Mouse (Mus musculus) kidney, adult 2 months (tissue): ENCODE data around the gene Dnase1. TPM values are rescaled to one million over a fixed set of nuclear protein-coding genes. Genes with fewer than 3 reads are reported as not detected.

Experiments used
- DNase-seq: peaks from one replicate; pipeline ENCODE4 v3.0.0; 2021
- H3K27ac ChIP-seq: fragments of 200-500 bp; 2 replicates; pipeline ENCODE4 v1.5.1; 2012; ENCODE audit warnings: low read depth, low read length, control low read depth, inconsistent platforms; ENCODE audit not compliant: insufficient read depth
- H3K27me3 ChIP-seq: fragments of 200-500 bp; replicated peaks from 2 replicates; pipeline ENCODE4 v1.6.1; 2012; ENCODE audit warnings: mild to moderate bottlenecking, moderate library complexity, low read length, inconsistent platforms; ENCODE audit not compliant: control insufficient read depth, insufficient read depth
- H3K36me3 ChIP-seq: fragments of 200-500 bp; 2 replicates; pipeline ENCODE4 v1.6.1; 2012; ENCODE audit warnings: mild to moderate bottlenecking, moderate library complexity, low read length, inconsistent platforms; ENCODE audit not compliant: control insufficient read depth, insufficient read depth
- H3K4me1 ChIP-seq: fragments of 200-500 bp; 2 replicates; pipeline ENCODE4 v1.6.1; 2011; ENCODE audit warnings: low read length; ENCODE audit not compliant: control insufficient read depth, insufficient read depth
- H3K4me3 ChIP-seq: fragments of 200-500 bp; 2 replicates; pipeline ENCODE4 v1.5.1; 2011; ENCODE audit warnings: mild to moderate bottlenecking, low read depth, low read length, control low read depth; ENCODE audit not compliant: insufficient read depth
- CTCF ChIP-seq: fragments of 200-500 bp; conservative IDR thresholded peaks from 2 replicates; pipeline ENCODE4 v1.5.1; 2011; ENCODE audit warnings: low read depth, mild to moderate bottlenecking, control low read depth, low read length, moderate library complexity, mixed read lengths; ENCODE audit not compliant: insufficient read depth, insufficient read length
- POLR2A ChIP-seq: fragments of 200-500 bp; IDR thresholded peaks from one replicate; pipeline ENCODE4 v1.6.1; 2011; ENCODE audit warnings: low read depth, low read length, control low read depth
- WGBS: fragments of 180-500 bp; shearing (Covaris S2); methylation state at CpG from one replicate; pipeline ENCODE4 v1.1.7; 2018; 5-methylcytosine and 5-hydroxymethylcytosine counted together
- polyA plus RNA-seq: library from polyadenylated mRNA; depleted of rRNA; stranded (reverse); fragments of >200 nt; gene quantifications from 2 replicates; pipeline ENCODE4 v1.2.3, GENCODE M21; 2012

Gene Dnase1
- polyA plus RNA-seq, 1 experiment, result 2,440 TPM

DNA sequence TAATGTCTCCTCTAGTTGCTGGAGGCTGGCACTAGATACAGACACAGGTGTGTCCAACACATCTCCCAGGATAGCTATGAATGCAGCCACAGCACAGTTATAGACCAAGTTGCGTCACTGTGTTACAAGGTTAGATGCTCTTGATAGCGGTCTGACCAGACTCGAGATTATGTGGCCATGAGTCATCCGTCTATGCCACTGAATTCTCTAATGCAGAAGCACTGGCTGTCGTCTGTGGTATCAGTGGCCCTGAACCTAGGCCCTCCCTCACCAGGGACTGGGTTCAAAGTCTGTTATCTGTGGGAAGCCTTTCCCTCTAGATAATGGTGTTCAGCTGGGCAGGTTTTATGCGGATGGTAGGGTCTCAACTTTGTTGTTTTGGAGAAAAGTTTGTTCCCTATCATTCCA is 4.4 kb upstream of the Dnase1 start:
- H3K4me1 ChIP-seq, result peaks cover 50% of the 10 kb centered on the region
- DNase-seq, result no peak
- WGBS, result 75% methylated on average over 6 of the region's 6 CpGs
- H3K27me3 ChIP-seq, result no peaks in the 10 kb centered on the region
- H3K4me3 ChIP-seq, result no peak overlapping the region
- TF ChIP-seq POLR2A, result no peak
- TF ChIP-seq CTCF, result no peak
- peak overlapping the region; percentile 86 for H3K27ac ChIP-seq
- no peaks in the 10 kb centered on the region for H3K36me3 ChIP-seq

GRCm38 (mm10) chr16:4033971-4034370 is 2.8 kb upstream of the Dnase1 start:
- no peak overlapping the region for H3K4me3 ChIP-seq
- DNase-seq, result no peak
- H3K27ac ChIP-seq, result peak overlapping the region; percentile 43
- no peaks in the 10 kb centered on the region for H3K27me3 ChIP-seq
- H3K36me3 ChIP-seq, result peaks cover 4% of the 10 kb centered on the region; the same call in 1 of the 2 replicates
- peaks cover 42% of the 10 kb centered on the region for H3K4me1 ChIP-seq
- 49% methylated on average over 5 of the region's 5 CpGs for WGBS
- TF ChIP-seq POLR2A (no peak), CTCF (no peak)

DNA sequence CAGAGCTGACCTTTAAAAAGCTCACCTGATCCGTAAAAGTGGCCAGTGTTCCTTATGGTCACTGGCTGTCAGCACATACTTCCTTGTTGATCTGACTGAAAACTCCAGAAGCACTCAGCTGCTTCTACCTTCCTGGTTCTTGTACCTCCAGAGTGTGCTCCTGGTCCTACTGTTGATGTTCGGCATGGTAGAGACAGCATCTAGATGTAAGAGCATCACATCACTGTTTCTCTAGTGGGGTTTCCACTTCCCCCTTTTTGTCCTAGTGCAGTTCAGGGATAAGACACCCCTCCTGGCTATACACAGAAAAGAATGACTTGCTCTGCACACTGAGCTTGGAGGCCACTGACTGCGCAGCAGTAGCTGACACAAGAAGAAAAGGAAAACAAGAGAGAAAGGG is 2.3 kb upstream of the Dnase1 start:
- Histone ChIP-seq H3K27me3 (no peaks in the 10 kb centered on the region), H3K4me3 (no peak overlapping the region), H3K4me1 (peaks cover 40% of the 10 kb centered on the region), H3K36me3 (peaks cover 4% of the 10 kb centered on the region; the same call in 1 of the 2 replicates), H3K27ac (peak overlapping the region; percentile 43)
- TF ChIP-seq POLR2A (no peak), CTCF (no peak)
- no peak for DNase-seq
- 73% methylated on average over 3 of the region's 3 CpGs for WGBS

DNA sequence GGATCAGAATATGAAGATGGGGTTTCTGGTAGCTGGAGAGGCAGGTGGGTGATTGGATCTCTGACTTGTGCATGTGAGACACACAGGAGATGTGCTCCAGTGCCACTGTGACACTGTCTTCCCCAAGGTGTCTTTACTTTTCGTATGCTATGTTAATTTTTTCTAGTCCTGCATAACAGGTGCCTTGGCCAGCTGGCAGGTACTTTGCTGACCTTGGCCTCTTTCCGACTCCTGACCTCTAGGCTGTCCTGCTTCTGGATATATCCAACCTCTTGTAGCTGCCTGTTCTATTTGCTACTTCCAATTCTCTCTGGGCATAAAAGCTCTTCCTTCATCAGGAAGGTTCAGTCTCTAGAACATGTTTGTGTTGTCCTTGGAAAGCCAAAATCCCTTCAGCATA is 1.2 kb upstream of the Dnase1 start:
- DNase-seq, result peak; percentile 84
- Histone ChIP-seq H3K4me1 (peaks cover 29% of the 10 kb centered on the region), H3K36me3 (peaks cover 4% of the 10 kb centered on the region; the same call in 1 of the 2 replicates), H3K27ac (peak overlapping the region; percentile 90), H3K27me3 (no peaks in the 10 kb centered on the region), H3K4me3 (no peak overlapping the region)
- 22% methylated on average over 2 of the region's 2 CpGs for WGBS
- TF ChIP-seq POLR2A, result no peak
- TF ChIP-seq CTCF, result no peak

DNA sequence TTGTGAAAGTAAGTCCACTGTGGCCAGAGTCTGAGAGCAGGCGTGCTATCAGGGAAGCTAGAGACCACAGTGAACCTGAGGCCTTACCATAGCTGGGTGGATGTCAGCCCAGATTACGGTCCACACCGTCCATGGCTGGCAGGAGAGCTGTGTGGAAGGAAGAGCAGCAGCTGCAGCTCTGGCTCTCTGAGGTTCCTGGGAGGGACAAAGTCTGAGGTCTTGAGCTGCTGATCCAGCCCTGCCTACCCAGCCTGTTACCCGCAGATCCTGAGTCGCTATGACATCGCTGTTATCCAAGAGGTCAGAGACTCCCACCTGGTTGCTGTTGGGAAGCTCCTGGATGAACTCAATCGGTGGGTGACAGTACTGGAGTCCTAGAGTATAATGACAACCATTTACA is 948 bp downstream of the Dnase1 start:
- TF ChIP-seq POLR2A (peak; percentile 64), CTCF (no peak)
- peak overlapping the region; percentile 90 for H3K27ac ChIP-seq
- 65% methylated on average over 7 of the region's 7 CpGs for whole genome bisulfite sequencing
- peaks cover 4% of the 10 kb centered on the region; the same call in 1 of the 2 replicates for H3K36me3 ChIP-seq
- H3K27me3 ChIP-seq, result no peaks in the 10 kb centered on the region
- peak overlapping the region; percentile 48 for H3K4me3 ChIP-seq
- H3K4me1 ChIP-seq, result peaks cover 28% of the 10 kb centered on the region
- peak; percentile 63 for DNase-seq

- no peak for TF ChIP-seq POLR2A
- TF ChIP-seq CTCF, result no peak
- peaks cover 4% of the 10 kb centered on the region; the same call in 1 of the 2 replicates for H3K36me3 ChIP-seq
- 81% methylated on average over 5 of the region's 5 CpGs for WGBS
Measured at GRCm38 (mm10) chr16:4040206-4040605, 3.5 kb downstream of the Dnase1 start.

DNA sequence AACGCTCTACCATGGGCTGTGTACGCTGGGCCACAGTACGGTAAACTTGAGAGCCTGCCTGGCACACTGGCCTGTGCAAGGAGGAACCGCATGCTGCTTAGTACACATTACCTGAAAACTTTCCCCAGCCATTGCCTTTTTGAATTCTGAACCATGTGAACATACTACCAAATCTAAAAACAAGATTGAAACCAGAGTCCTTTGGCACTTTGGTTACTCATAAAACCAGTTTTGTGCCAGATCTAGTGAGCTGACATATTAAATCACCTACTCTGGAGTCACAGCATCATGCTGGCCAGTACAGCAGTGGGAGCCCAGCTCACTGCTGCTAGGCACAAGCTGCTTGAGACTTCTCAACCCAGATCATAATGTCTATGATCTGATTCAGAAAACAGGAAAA is 4.9 kb downstream of the Dnase1 start:
- H3K27ac ChIP-seq, result peak overlapping the region; percentile 42; the same call in 1 of the 2 replicates
- peaks cover 4% of the 10 kb centered on the region; the same call in 1 of the 2 replicates for H3K36me3 ChIP-seq
- DNase-seq, result peak; percentile 81
- H3K27me3 ChIP-seq, result no peaks in the 10 kb centered on the region
- H3K4me1 ChIP-seq, result peaks cover 5% of the 10 kb centered on the region; the same call in 1 of the 2 replicates
- 78% methylated on average over 4 of the region's 4 CpGs for WGBS
- H3K4me3 ChIP-seq, result no peak overlapping the region
- TF ChIP-seq CTCF, result no peak
- no peak for TF ChIP-seq POLR2A

More at GRCm38 (mm10) chr16:4040206-4040605, 3.5 kb downstream of the Dnase1 start:
- no peak for DNase-seq
- Histone ChIP-seq H3K27me3 (no peaks in the 10 kb centered on the region), H3K4me1 (peaks cover 16% of the 10 kb centered on the region), H3K27ac (peak overlapping the region; percentile 5; the same call in 1 of the 2 replicates), H3K4me3 (no peak overlapping the region)
